Mouse (Mus musculus) kidney, adult 8-10 months (tissue): ENCODE data around the gene Prl7d1.
"Not testable (repeated sequence)": the region's sequence is repeated elsewhere in the genome, so short reads cannot be mapped to it uniquely, and the experiment has no call there.

Experiments
- DNase-seq, 2 experiments: peaks; one replicate each; pipeline ENCODE4 v3.0.0; 2022

Prl7d1 gene

GRCm38 (mm10) chr13:27716636-27717035, at the start of gene Prl7d1:
Gene Prl7d1 (minus strand): TSS chr13:27716736.
- DNase-seq: no peak

- DNase-seq: no peak
Measured at GRCm38 (mm10) chr13:27734512-27735186, 18.1 kb upstream of the Prl7d1 start.

GRCm38 (mm10) chr13:27730286-27730959, 13.9 kb upstream of the Prl7d1 start:
- not testable (repeated sequence) for DNase-seq

GRCm38 (mm10) chr13:27725057-27725456, 8.5 kb upstream of the Prl7d1 start:
- peak; percentile 4 to 6 for DNase-seq

GRCm38 (mm10) chr13:27706521-27706920, 10.0 kb downstream of the Prl7d1 start:
- no peak for DNase-seq

GRCm38 (mm10) chr13:27667936-27668335, 48.6 kb downstream of the Prl7d1 start, which contains the start of gene Prl7a2:
Gene Prl7a2 (minus strand): TSS chr13:27668036.
- no peak for DNase-seq

- no peak for DNase-seq
Measured at GRCm38 (mm10) chr13:27660747-27661146, 55.8 kb downstream of the Prl7d1 start.
